Mouse (Mus musculus) olfactory bulb, adult 2 months (tissue): ENCODE measurements around the gene Farp1.

Experiments used
- CTCF ChIP-seq: fragments of 200-500 bp; IDR thresholded peaks from 2 replicates; pipeline ENCODE4 v1.5.1; 2012; ENCODE audit warnings: low read depth, mild to moderate bottlenecking, low read length, moderate library complexity; ENCODE audit not compliant: insufficient read depth
- POLR2A ChIP-seq: fragments of 200-500 bp; IDR thresholded peaks from 2 replicates; pipeline ENCODE4 v1.6.1; 2012; ENCODE audit warnings: mild to moderate bottlenecking, low read depth, low read length, moderate library complexity; ENCODE audit not compliant: insufficient read depth

DNA sequence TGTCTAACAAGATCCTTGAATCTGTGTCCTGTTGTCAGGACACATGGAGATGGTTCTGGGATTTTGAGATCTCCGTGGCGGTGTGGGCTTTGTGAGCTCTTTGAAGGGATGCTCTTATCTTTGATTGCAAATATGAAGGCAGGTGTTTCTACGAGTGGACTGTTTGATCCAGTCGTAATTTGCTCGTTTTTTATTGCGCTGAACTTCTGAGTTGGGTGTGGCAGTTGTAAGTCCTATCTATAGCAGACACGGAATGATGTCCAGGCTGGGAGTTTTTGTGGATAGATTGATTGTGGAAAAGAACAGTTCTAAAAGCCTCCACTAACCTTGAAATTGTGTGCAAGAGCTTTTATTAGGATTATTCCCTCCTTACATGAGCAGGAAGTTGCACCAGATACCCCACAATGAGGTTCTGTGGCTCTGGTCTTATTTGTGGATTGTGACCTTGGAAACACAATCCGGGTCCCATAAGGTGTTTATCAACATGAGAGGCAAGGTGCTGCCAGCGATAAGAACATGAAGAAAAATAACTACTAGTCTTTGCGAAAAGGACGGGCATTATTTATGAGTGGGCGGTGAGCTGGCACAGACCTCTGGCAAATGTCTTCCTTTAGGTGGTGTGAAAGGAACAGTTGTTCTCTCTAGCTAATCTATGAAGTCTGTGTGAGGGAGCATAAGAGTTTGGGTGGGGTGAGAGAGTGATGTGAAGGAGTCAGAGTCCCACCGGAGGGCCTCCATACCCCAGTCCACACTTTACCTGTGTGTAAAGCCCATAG is 75.7 kb downstream of the Farp1 start:
- TF ChIP-seq CTCF (no peak), POLR2A (no peak)
